Mouse (Mus musculus) megakaryocyte, embryonic 14.5 days (primary cell): Measurements from ENCODE around the gene Aar2.

Experiments
- FLI1 ChIP-seq: IDR thresholded peaks from 2 replicates; pipeline ENCODE4 v1.6.1; 2012; ENCODE audit warnings: low read length, inconsistent platforms, mixed read lengths
- GATA1 ChIP-seq: IDR thresholded peaks from 3 replicates; pipeline ENCODE4 v1.6.1; 2012; ENCODE audit warnings: mixed read lengths, low read length, inconsistent platforms, borderline replicate concordance

- TF ChIP-seq GATA1 (no peak), FLI1 (no peak)
Observed at GRCm38 (mm10) chr2:156547123-156547891, at the start of gene Aar2.
